ENCODE assay signal across 15 mouse cellular contexts in genomic region chr8:127214748-127215433, GRCm38 (mm10).
DNase-seq lines count a peak whose midpoint lies in the region; ATAC-seq lines count a peak whose summit lies in the region.
"Had no signal": no experiment of that assay in that cellular context is flagged by ENCODE, and none has a peak within 500 bp of the region (broad histone marks: within the 10 kb centered on the region; RNA-seq: fewer than 3 reads in every experiment).

No protein-coding gene starts in this region.

- H3K9me3 ChIP-seq in hindbrain, embryonic 12.5 days (replicated peaks): no peaks in the 10 kb centered on the region
- no peaks in the 10 kb centered on the region for H3K9me3 ChIP-seq in hindbrain, embryonic 10.5 days
- H3K9me3 ChIP-seq in forebrain, embryonic 15.5 days: no peaks in the 10 kb centered on the region
- no peaks in the 10 kb centered on the region for H3K9me3 ChIP-seq in midbrain, embryonic 13.5 days
- no peaks in the 10 kb centered on the region for H3K9me3 ChIP-seq in heart, embryonic 11.5 days (replicated peaks; ENCODE audit: control insufficient read depth, low read length)

- no peak overlapping the region for H3K9ac ChIP-seq in hindbrain, embryonic 12.5 days
- H3K9ac ChIP-seq in forebrain, embryonic 15.5 days (replicated peaks): no peak overlapping the region
- H3K9ac ChIP-seq in midbrain, embryonic 13.5 days (replicated peaks): no peak overlapping the region
- no peak overlapping the region for H3K9ac ChIP-seq in heart, embryonic 11.5 days (ENCODE audit: low read depth, low read length)

- H3K27ac ChIP-seq in hindbrain, embryonic 12.5 days: peak overlapping the region; percentile 66
- no peak overlapping the region for H3K27ac ChIP-seq in hindbrain, embryonic 10.5 days
- H3K27ac ChIP-seq in forebrain, embryonic 15.5 days (replicated peaks): peak overlapping the region; percentile 62
- peak overlapping the region; percentile 73 for H3K27ac ChIP-seq in midbrain, embryonic 13.5 days
- H3K27ac ChIP-seq in heart, embryonic 11.5 days (ENCODE audit: low read depth, low read length): no peak overlapping the region
- H3K27ac ChIP-seq: macrophage had no signal

- no peaks in the 10 kb centered on the region for H3K36me3 ChIP-seq in hindbrain, embryonic 12.5 days
- H3K36me3 ChIP-seq in hindbrain, embryonic 10.5 days: no peaks in the 10 kb centered on the region
- no peaks in the 10 kb centered on the region for H3K36me3 ChIP-seq in forebrain, embryonic 15.5 days
- H3K36me3 ChIP-seq in midbrain, embryonic 13.5 days: no peaks in the 10 kb centered on the region
- H3K36me3 ChIP-seq in heart, embryonic 11.5 days (ENCODE audit: control insufficient read depth, insufficient read depth, low read length): no peaks in the 10 kb centered on the region

- H3K4me3 ChIP-seq in hindbrain, embryonic 12.5 days: no peak overlapping the region
- no peak overlapping the region for H3K4me3 ChIP-seq in hindbrain, embryonic 10.5 days
- H3K4me3 ChIP-seq in forebrain, embryonic 15.5 days: no peak overlapping the region
- H3K4me3 ChIP-seq in midbrain, embryonic 13.5 days (replicated peaks): no peak overlapping the region
- H3K4me3 ChIP-seq in heart, embryonic 11.5 days (ENCODE audit: low read depth, low read length): no peak overlapping the region
- H3K4me3 ChIP-seq: erythroblast, embryonic 14.5 days had no signal

- no peak overlapping the region for H3K4me2 ChIP-seq in hindbrain, embryonic 12.5 days (replicated peaks)
- H3K4me2 ChIP-seq in forebrain, embryonic 15.5 days (replicated peaks): no peak overlapping the region
- H3K4me2 ChIP-seq in midbrain, embryonic 13.5 days (replicated peaks): no peak overlapping the region
- H3K4me2 ChIP-seq in heart, embryonic 11.5 days: no peak overlapping the region

- H3K27me3 ChIP-seq in hindbrain, embryonic 12.5 days: no peaks in the 10 kb centered on the region
- H3K27me3 ChIP-seq in hindbrain, embryonic 10.5 days (ENCODE audit: insufficient read depth, poor library complexity, severe bottlenecking): no peaks in the 10 kb centered on the region
- H3K27me3 ChIP-seq in forebrain, embryonic 15.5 days: no peaks in the 10 kb centered on the region
- H3K27me3 ChIP-seq in midbrain, embryonic 13.5 days: no peaks in the 10 kb centered on the region
- H3K27me3 ChIP-seq in heart, embryonic 11.5 days (ENCODE audit: control insufficient read depth, insufficient read depth, low read length): no peaks in the 10 kb centered on the region

- DNase-seq in hindbrain, embryonic 10.5 days (ENCODE audit: low spot score): no peak
- peak; percentile 66 for DNase-seq in brain, adult 2 months (ENCODE audit: low read depth, low spot score)
- no peak for DNase-seq in liver
- no peak for DNase-seq in gastrocnemius, postnatal 4 days (ENCODE audit: low spot score in 2 of 2)
- DNase-seq: adrenal gland, adult 8-10 months; B cell, adult 2 months; cerebellum, adult 2 months; kidney, postnatal 14 days; left cerebral cortex, postnatal 4 days had no signal

- ATAC-seq in hindbrain, embryonic 12.5 days (ENCODE audit: low FRiP score): peak; percentile 74
- peak; percentile 80 for ATAC-seq in forebrain, embryonic 15.5 days (replicated peaks)
- peak; percentile 83 for ATAC-seq in midbrain, embryonic 13.5 days
- ATAC-seq in heart, embryonic 11.5 days (replicated peaks; ENCODE audit: insufficient number of reproducible peaks, low FRiP score, low TSS enrichment): no peak

- WGBS in hindbrain, embryonic 12.5 days: 67% methylated on average over 4 of the region's 4 CpGs
- WGBS in hindbrain, embryonic 10.5 days: 78% methylated on average over 4 of the region's 4 CpGs
- WGBS in forebrain, embryonic 15.5 days: 28% methylated on average over 4 of the region's 4 CpGs
- WGBS in midbrain, embryonic 13.5 days: 49% methylated on average over 4 of the region's 4 CpGs
- WGBS in heart, embryonic 11.5 days (ENCODE audit: insufficient replicate concordance): 87% methylated on average over 4 of the region's 4 CpGs

- H3K4me1 ChIP-seq in hindbrain, embryonic 12.5 days: peaks cover 15% of the 10 kb centered on the region
- H3K4me1 ChIP-seq in hindbrain, embryonic 10.5 days (replicated peaks): peaks cover 19% of the 10 kb centered on the region
- peaks cover 30% of the 10 kb centered on the region for H3K4me1 ChIP-seq in forebrain, embryonic 15.5 days
- peaks cover 34% of the 10 kb centered on the region for H3K4me1 ChIP-seq in midbrain, embryonic 13.5 days (replicated peaks)
- H3K4me1 ChIP-seq in heart, embryonic 11.5 days (ENCODE audit: control insufficient read depth, insufficient read depth, low read length): peaks cover 4% of the 10 kb centered on the region; the same call in 1 of the 2 replicates

Comparison
In these comparisons a context has a peak if more than half of its experiments do, and no peak if none do; other contexts are left out.
1. H3K27ac ChIP-seq: peak in hindbrain, embryonic 12.5 days (single experiment), forebrain, embryonic 15.5 days (single experiment) and midbrain, embryonic 13.5 days (single experiment); none in hindbrain, embryonic 10.5 days (single experiment) and heart, embryonic 11.5 days (single experiment).